ENCODE assay signal across 12 mouse cellular contexts in genomic region chr6:103602070-103602469, GRCm38 (mm10).
"Had no signal": no experiment of that assay in that cellular context is flagged by ENCODE, and none has a peak within 500 bp of the region (broad histone marks: within the 10 kb centered on the region; RNA-seq: fewer than 3 reads in every experiment).

No protein-coding gene starts in this region.

- H3K4me2 ChIP-seq: kidney, embryonic 15.5 days; limb, embryonic 13.5 days; neural tube, embryonic 12.5 days had no signal

- H3K4me3 ChIP-seq: kidney, embryonic 15.5 days; limb, embryonic 13.5 days; neural tube, embryonic 12.5 days had no signal

- H3K4me1 ChIP-seq: kidney, embryonic 15.5 days; limb, embryonic 13.5 days had no signal

- DNase-seq: kidney, adult 18-20 months; kidney, postnatal 36 days; left cerebral cortex, postnatal 4 days; lung, adult 18-20 months; midbrain, embryonic 14.5 days; right cerebral cortex, adult 18-20 months; right cerebral cortex, postnatal 25 days; thymus, postnatal 4 days had no signal

- H3K27ac ChIP-seq: kidney, embryonic 15.5 days; limb, embryonic 13.5 days; liver, embryonic 14.5 days; neural tube, embryonic 12.5 days had no signal

- H3K27me3 ChIP-seq: kidney, embryonic 15.5 days; limb, embryonic 13.5 days; neural tube, embryonic 12.5 days had no signal

- H3K9me3 ChIP-seq: kidney, embryonic 15.5 days; limb, embryonic 13.5 days; neural tube, embryonic 12.5 days had no signal

- H3K9ac ChIP-seq: kidney, embryonic 15.5 days; limb, embryonic 13.5 days; liver, embryonic 14.5 days; neural tube, embryonic 12.5 days had no signal

- H3K36me3 ChIP-seq: kidney, embryonic 15.5 days; limb, embryonic 13.5 days; neural tube, embryonic 12.5 days had no signal
